Mouse (Mus musculus) ES-E14 (cell line): ENCODE measurements around the gene Pcgf3.

Experiments
- CHD2 ChIP-seq: IDR thresholded peaks from 2 replicates; pipeline ENCODE4 v1.6.1; 2014; ENCODE audit warnings: mild to moderate bottlenecking, low read depth, low read length, inconsistent platforms
- HCFC1 ChIP-seq: IDR thresholded peaks from 2 replicates; pipeline ENCODE4 v1.6.1; 2012; ENCODE audit warnings: low read length, inconsistent platforms, borderline replicate concordance; ENCODE audit not compliant: insufficient read depth
- MAFK ChIP-seq: IDR thresholded peaks from 2 replicates; pipeline ENCODE4 v1.6.1; 2014; ENCODE audit warnings: mild to moderate bottlenecking, low read depth, low read length, inconsistent platforms; ENCODE audit not compliant: insufficient read depth
- ZC3H11A ChIP-seq: IDR thresholded peaks from 2 replicates; pipeline ENCODE4 v1.6.1; 2012; ENCODE audit warnings: low read depth, mild to moderate bottlenecking, inconsistent platforms, low read length, borderline replicate concordance
- ZNF384 ChIP-seq: IDR thresholded peaks from 2 replicates; pipeline ENCODE4 v1.6.1; 2012; ENCODE audit warnings: low read depth, low read length, inconsistent platforms

- TF ChIP-seq CHD2 (0 out of 2 replicates have a peak, but pooled peaks have one; percentile 28), ZC3H11A (no peak), MAFK (no peak), ZNF384 (peak; percentile 77), HCFC1 (no peak; the same call in 1 of the 2 replicates)
These were observed at the start of gene Pcgf3 for GRCm38 (mm10) chr5:108461082-108462065.
